Mouse (Mus musculus) liver, embryonic 15.5 days (tissue): Measurements from ENCODE around the gene Tpm3. TPM values are rescaled to one million over a fixed set of nuclear protein-coding genes. Genes with fewer than 3 reads are reported as not detected.

ENCODE experiments used
- ATAC-seq: fragments of 200-750 bp; cut with Nextera tagmentation; 2 replicates; pipeline ENCODE4 v1.8.0; 2017; ENCODE audit warnings: moderate number of reproducible peaks, mild to moderate bottlenecking, moderate library complexity; ENCODE audit not compliant: insufficient read depth
- H3K27ac ChIP-seq: fragments of 300-500 bp; sonication (generic); replicated peaks from 2 replicates; pipeline ENCODE4 v1.5.1; 2015; ENCODE audit warnings: mild to moderate bottlenecking, inconsistent platforms
- H3K27me3 ChIP-seq: fragments of 300-500 bp; sonication (generic); 2 replicates; pipeline ENCODE4 v1.6.1; 2015; ENCODE audit warnings: mild to moderate bottlenecking, inconsistent platforms
- H3K36me3 ChIP-seq: fragments of 300-500 bp; sonication (generic); replicated peaks from 2 replicates; pipeline ENCODE4 v1.6.1; 2015; ENCODE audit warnings: moderate library complexity, mild to moderate bottlenecking, inconsistent platforms
- H3K4me1 ChIP-seq: fragments of 300-500 bp; sonication (generic); replicated peaks from 2 replicates; pipeline ENCODE4 v1.6.1; 2015; ENCODE audit warnings: inconsistent platforms
- H3K4me2 ChIP-seq: fragments of 300-500 bp; sonication (generic); 2 replicates; pipeline ENCODE4 v1.6.1; 2015; ENCODE audit warnings: moderate library complexity, mild to moderate bottlenecking, inconsistent platforms
- H3K4me3 ChIP-seq: fragments of 300-500 bp; sonication (generic); replicated peaks from 2 replicates; pipeline ENCODE4 v1.5.1; 2015; ENCODE audit warnings: mild to moderate bottlenecking, inconsistent platforms
- H3K9ac ChIP-seq: fragments of 300-500 bp; sonication (generic); 2 replicates; pipeline ENCODE4 v1.6.1; 2015; ENCODE audit warnings: moderate library complexity, mild to moderate bottlenecking, inconsistent platforms
- H3K9me3 ChIP-seq: fragments of 300-500 bp; sonication (generic); replicated peaks from 2 replicates; pipeline ENCODE4 v1.6.1; 2016; ENCODE audit warnings: inconsistent platforms
- WGBS: fragments of 180-500 bp; shearing (Covaris S2); methylation state at CpG from one replicate; pipeline ENCODE4 v1.1.7; 2015; ENCODE audit warnings: mixed read lengths; ENCODE audit not compliant: insufficient replicate concordance; 5-methylcytosine and 5-hydroxymethylcytosine counted together
- polyA plus RNA-seq: library from polyadenylated mRNA; unstranded; fragments of >200 nt; fragmentation: Nextera tagmentation; extraction: Ambion mirVana; gene quantifications from 2 replicates; pipeline ENCODE4 v1.2.1, GENCODE M21; 2015

The Tpm3 gene
- polyA plus RNA-seq = 185 and 190 TPM in 2 replicates

DNA sequence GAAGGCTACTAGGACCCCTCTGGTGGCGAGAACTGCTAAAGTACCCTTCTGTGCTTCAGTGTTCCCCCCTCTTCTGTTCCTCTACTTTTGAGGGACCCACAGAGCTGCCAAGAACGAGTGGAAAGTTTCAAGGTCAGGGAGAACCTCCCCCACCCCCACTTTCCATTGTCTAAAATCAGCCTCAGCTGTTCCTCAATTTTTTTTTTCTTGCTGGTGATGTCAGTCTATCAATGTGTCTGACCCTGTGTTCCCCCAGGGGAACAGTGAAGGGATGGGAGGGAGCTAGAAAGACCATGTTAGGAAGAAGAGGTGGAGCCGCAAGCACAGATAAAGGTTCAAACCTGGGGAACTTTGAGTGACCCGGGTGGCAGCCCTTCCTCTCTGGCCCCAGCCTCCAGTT is at the start of gene Tpm3:
Tpm3 (plus strand) TSS at position 356 of the 400 bp plus-strand sequence.
- 42% methylated on average over 4 of the region's 4 CpGs for WGBS
- no peaks in the 10 kb centered on the region for H3K36me3 ChIP-seq
- H3K4me2 ChIP-seq = no peak within 1 kb of the TSS
- H3K27ac ChIP-seq = no peak within 1 kb of the TSS
- no peak for ATAC-seq
- H3K27me3 ChIP-seq = peaks cover 4% of the 10 kb centered on the region; the same call in 1 of the 2 replicates
- H3K9me3 ChIP-seq = no peaks in the 10 kb centered on the region
- H3K4me3 ChIP-seq = no peak within 1 kb of the TSS
- H3K4me1 ChIP-seq = peaks cover 5% of the 10 kb centered on the region
- H3K9ac ChIP-seq = no peak within 1 kb of the TSS

DNA sequence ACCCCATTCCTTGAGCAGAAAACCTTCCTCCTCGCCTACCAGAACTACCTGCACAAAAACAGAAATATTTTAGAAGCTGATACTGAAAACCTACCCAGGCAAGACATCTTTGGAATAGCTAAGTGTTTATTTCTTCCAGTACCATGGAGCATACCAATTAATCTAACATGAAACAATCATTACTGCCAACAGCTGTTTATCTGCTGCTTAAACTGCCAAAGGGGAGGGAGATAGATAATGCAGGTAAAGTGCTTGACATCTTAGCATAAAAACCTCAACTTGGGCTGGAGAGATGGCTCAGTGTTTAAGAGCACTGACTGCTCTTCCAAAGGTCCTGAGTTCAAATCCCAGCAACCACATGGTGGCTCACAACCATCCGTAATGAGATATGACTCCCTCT is 37.8 kb upstream of the Tpm3 start:
- Histone ChIP-seq H3K27me3 (no peaks in the 10 kb centered on the region), H3K4me1 (no peaks in the 10 kb centered on the region), H3K4me2 (no peak overlapping the region), H3K9ac (no peak overlapping the region), H3K36me3 (peaks cover 85% of the 10 kb centered on the region), H3K9me3 (no peaks in the 10 kb centered on the region), H3K27ac (no peak overlapping the region), H3K4me3 (no peak overlapping the region)
- 71% methylated on average over 2 of the region's 2 CpGs for WGBS
- no peak for ATAC-seq

DNA sequence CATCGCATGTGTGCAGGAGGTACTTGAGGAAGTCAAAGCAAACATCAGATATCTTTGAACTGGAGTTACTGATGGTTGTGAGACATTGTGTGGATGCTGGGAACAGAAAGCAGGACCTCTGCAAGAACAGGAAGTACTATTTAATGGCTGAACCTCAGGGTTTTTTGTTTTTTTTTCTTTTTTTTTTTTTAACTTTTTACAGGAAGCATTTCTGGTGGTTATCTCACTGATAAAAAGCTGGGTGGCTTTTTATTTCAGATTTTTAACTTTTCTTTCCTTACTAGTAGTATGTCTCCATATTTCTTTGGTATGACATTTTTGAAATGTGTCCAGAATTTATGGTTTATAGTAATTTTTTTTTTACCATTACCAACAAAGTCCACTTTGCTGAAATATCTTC is 36.2 kb upstream of the Tpm3 start:
- Histone ChIP-seq H3K4me3 (no peak overlapping the region), H3K4me1 (no peaks in the 10 kb centered on the region), H3K9me3 (no peaks in the 10 kb centered on the region), H3K4me2 (no peak overlapping the region), H3K27ac (no peak overlapping the region; the same call in 1 of the 2 replicates), H3K36me3 (peaks cover 83% of the 10 kb centered on the region), H3K9ac (no peak overlapping the region), H3K27me3 (no peaks in the 10 kb centered on the region)
- no peak for ATAC-seq
- 84% methylated on average over 1 of the region's 1 CpGs for WGBS

DNA sequence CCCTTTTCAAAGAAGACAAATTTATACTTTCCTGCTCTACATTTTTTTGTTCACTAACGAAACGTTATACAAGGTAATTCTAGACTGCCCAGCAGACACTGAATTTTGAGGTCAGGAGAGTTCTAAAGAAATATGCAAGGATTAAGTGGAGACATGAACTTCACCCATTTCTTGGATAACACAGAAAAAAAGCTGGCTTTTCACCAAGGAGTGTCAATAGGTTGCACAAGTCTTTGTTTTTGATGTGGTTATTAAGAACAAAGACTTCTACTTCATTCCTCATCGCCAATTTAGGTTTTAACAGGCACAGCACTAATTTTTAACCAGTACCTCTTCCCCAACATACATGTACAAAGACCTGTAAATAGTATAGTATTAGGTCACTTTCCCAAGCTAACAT is 22.8 kb upstream of the Tpm3 start:
- Histone ChIP-seq H3K9me3 (no peaks in the 10 kb centered on the region), H3K4me1 (peaks cover 24% of the 10 kb centered on the region), H3K4me2 (no peak overlapping the region; the same call in 1 of the 2 replicates), H3K27me3 (no peaks in the 10 kb centered on the region), H3K9ac (no peak overlapping the region), H3K36me3 (peaks cover 29% of the 10 kb centered on the region), H3K27ac (no peak overlapping the region), H3K4me3 (no peak overlapping the region)
- no peak for ATAC-seq
- WGBS = 74% methylated on average over 3 of the region's 3 CpGs

DNA sequence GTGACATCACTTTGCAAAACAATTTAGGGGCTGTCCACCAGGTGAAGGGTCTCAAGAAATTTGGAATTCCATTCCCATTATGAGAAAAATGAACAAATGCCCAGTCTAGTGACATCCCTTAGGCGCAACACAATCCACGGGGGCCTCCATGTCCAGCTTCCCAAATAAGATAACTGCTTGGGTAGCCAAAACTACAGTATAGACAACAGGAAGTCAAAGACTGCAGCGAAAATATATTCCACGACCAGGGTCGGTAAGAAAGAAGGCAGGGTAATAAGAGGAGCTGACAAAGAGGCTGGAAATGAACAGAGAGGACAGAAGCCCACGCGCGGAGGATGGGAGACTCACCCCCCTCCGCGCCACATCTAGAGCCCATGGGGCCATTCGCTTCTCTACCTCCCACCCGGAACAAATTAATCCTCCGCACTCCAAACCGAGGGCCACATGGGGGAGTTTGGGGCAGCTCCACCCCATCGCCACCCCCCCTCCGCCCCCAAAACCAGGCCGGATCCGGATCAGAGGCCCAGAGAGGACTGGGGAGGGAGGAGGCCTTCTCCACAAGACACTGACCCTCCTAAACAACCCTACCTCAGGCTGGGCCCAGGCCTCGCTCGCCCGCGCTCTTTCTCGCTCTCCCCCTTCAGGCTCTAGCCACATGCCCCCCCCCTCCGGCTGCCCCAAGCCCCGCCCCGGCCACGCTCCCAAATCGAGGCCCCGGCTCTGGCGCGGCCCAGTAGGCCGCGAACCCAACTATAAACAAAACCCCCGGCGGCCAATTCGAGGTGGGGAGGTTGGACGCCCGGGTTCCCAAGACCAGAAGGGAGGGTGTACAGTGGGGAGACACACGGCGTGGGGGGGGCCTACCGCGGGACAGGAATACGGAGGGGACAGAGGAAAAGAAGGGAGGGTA is 20.8 kb upstream of the Tpm3 start, which contains the start of gene 4933434E20Rik:
4933434E20Rik (plus strand) TSS at position 196 of the 910 bp plus-strand sequence.
- peak; percentile 66 for ATAC-seq
- under 1% methylated on average over 43 of the region's 43 CpGs for WGBS
- Histone ChIP-seq H3K36me3 (peaks cover 30% of the 10 kb centered on the region), H3K9ac (peak within 1 kb of the TSS; percentile 97), H3K4me1 (peaks cover 29% of the 10 kb centered on the region), H3K9me3 (no peaks in the 10 kb centered on the region), H3K4me2 (peak within 1 kb of the TSS; percentile 77), H3K27me3 (no peaks in the 10 kb centered on the region), H3K27ac (peak within 1 kb of the TSS; percentile 90), H3K4me3 (peak within 1 kb of the TSS; percentile 73)

DNA sequence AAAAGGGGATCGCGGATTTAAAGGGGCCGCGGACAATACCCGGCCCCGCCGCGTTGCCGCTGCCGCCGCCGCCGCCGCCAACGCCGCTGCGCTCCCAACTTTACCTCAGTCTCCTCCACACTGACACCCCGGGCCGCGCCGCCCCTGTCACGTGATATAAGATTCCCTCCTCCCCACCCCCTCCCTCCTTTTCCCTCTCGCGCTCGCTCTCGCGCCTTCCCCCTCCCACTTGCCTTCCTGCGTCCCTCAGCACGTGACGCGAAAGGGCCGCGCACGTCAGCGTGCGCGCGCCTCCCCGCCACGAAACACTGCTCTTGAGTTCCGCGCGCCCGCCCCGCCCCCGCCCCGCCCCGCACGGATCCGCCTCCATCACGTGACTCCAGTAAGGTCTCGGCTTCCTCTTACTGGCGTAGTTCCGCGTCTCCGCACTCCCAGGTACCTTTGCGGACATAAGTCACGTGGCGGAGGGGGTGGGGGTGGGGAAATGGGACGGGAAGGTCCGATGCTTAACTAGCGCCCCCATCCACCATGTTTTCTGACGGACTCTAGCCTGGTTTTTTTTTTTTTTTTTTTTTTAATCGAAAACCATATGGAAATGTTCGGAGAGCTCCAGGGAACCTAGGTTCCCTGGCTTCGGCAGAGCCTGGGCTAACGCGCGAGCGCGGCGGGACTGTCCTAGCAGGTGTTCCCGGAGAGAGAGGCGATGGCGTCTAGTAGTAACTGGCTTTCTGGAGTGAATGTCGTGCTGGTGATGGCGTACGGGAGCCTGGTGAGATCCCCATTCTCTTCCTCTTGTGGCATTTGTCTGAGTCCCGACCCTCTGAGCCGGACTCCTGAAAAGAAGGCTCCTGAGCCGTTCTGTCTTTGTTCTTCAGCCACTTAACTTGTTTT is 19.9 kb upstream of the Tpm3 start, which contains the start of gene Ubap2l:
Ubap2l (minus strand) TSS at position 278 of the 891 bp plus-strand sequence.
- peaks cover 30% of the 10 kb centered on the region for H3K36me3 ChIP-seq
- peaks cover 29% of the 10 kb centered on the region for H3K4me1 ChIP-seq
- peak within 1 kb of the TSS; percentile 97 for H3K9ac ChIP-seq
- no peaks in the 10 kb centered on the region for H3K27me3 ChIP-seq
- H3K27ac ChIP-seq = peak within 1 kb of the TSS; percentile 90
- under 1% methylated on average over 80 of the region's 81 CpGs for WGBS
- H3K4me2 ChIP-seq = peak within 1 kb of the TSS; percentile 87
- H3K9me3 ChIP-seq = no peaks in the 10 kb centered on the region
- ATAC-seq = peak; percentile 87
- H3K4me3 ChIP-seq = peak within 1 kb of the TSS; percentile 73

DNA sequence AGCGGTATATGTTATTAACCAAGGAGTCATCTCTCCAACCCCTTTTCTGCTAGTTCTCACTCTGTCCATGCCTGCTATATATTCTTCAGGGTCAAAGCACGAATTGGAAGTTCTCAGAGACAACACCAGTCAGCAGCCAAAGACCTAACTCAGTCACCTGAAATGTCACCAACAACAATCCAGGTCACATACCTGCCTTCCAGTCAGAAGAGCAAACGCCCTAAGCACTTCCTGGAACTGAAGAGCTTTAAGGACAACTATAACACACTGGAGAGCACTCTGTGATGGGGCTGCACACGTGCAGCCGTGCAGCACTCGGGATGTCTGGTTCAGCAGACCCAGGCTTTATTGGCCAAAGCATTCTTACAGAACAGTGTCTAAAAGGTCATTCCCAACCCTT is 10.9 kb upstream of the Tpm3 start:
- Histone ChIP-seq H3K36me3 (peaks cover 71% of the 10 kb centered on the region), H3K27ac (no peak overlapping the region), H3K4me1 (no peaks in the 10 kb centered on the region), H3K9ac (no peak overlapping the region), H3K27me3 (no peaks in the 10 kb centered on the region), H3K4me3 (no peak overlapping the region), H3K4me2 (no peak overlapping the region), H3K9me3 (no peaks in the 10 kb centered on the region)
- WGBS = 79% methylated on average over 6 of the region's 6 CpGs
- ATAC-seq = no peak

DNA sequence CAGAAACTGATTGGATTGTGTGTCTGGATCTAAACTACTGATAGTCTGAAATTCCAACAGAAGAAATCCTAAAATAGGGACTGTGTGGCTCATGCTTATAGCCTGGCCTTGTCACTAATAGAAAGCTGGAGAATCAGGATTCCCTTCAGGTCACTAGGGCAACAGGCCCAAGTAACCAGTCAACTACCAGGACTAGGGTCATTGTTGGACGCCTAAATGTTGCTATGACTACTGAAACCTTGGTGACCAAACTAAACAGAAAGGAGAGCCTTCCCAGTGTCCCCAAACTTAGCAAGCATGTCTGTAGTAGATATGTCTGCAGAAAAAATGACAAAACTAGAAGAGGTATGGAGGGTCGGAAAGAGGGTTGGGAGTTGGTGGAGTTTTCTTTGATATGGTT is 9.9 kb upstream of the Tpm3 start:
- Histone ChIP-seq H3K27ac (no peak overlapping the region), H3K4me2 (no peak overlapping the region), H3K36me3 (peaks cover 61% of the 10 kb centered on the region), H3K27me3 (no peaks in the 10 kb centered on the region), H3K4me3 (no peak overlapping the region), H3K9ac (no peak overlapping the region), H3K9me3 (no peaks in the 10 kb centered on the region), H3K4me1 (no peaks in the 10 kb centered on the region)
- ATAC-seq = no peak
- 55% methylated on average over 2 of the region's 2 CpGs for WGBS

DNA sequence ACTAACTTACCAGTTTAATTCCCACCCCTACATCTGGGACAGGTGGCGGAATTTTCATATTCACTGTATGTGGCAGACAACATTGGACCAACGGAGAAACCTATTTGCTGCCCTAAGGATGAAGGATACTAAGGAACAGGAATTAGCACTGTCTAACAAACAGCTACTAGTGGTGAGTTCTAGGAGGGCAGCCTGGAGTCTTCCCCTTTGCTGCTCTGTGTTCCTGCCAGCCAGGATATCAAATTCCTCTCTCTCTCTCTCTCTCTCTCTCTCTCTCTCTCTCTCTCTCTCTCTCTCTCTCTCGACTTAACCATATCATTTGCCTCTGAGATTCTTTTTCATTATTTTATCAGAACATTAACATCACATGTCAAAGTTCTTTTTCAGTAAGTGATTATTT is 8.1 kb upstream of the Tpm3 start:
- H3K9ac ChIP-seq = no peak overlapping the region
- 61% methylated on average over 3 of the region's 3 CpGs for WGBS
- H3K36me3 ChIP-seq = peaks cover 49% of the 10 kb centered on the region
- no peak overlapping the region for H3K4me3 ChIP-seq
- ATAC-seq = no peak
- no peaks in the 10 kb centered on the region for H3K27me3 ChIP-seq
- no peak overlapping the region for H3K4me2 ChIP-seq
- no peaks in the 10 kb centered on the region for H3K9me3 ChIP-seq
- H3K27ac ChIP-seq = no peak overlapping the region
- no peaks in the 10 kb centered on the region for H3K4me1 ChIP-seq

DNA sequence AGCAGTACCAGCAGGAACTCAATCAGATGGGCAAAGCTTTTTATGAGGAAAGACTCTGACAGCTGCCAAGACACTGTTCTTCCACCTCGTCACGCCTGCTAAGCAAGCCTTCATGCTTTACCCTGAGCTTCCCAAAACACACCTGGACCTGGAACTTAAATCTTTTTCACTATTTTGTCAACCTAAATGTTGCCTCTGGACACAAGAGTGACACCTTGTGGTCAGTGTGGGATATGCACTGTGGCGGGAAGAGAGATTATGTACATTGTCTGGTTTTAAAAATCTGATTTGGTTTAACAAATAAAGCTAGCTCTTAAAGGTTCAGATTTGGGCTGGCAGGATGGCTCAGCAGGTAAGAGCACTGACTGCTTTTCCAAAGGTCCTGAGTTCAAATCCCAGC is 6.9 kb upstream of the Tpm3 start:
- Histone ChIP-seq H3K9ac (no peak overlapping the region), H3K9me3 (no peaks in the 10 kb centered on the region), H3K4me2 (no peak overlapping the region), H3K4me3 (no peak overlapping the region), H3K27ac (no peak overlapping the region), H3K36me3 (peaks cover 40% of the 10 kb centered on the region), H3K27me3 (no peaks in the 10 kb centered on the region), H3K4me1 (no peaks in the 10 kb centered on the region; the same call in 1 of the 2 replicates)
- WGBS = 39% methylated on average over 3 of the region's 3 CpGs
- no peak for ATAC-seq

DNA sequence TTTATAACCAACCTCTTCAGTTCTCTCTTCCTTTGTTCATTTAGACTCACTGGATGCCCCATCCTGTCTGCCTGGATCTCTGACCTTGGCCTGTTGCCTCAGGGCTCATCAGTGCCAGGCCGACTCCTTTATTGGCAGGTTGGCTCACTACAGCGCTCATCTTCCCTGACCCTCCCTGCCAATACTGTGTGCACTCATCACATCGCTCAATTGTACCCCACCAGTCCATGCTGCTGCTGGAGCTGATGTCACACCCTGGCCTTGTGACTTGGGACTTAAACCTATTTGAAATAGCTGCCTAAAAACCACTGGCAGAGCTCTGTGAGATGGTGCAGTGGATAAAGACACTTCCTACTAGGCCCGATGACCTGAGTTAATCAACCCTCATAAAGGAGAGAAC is 4.6 kb upstream of the Tpm3 start:
- no peaks in the 10 kb centered on the region; the same call in 1 of the 2 replicates for H3K4me1 ChIP-seq
- 78% methylated on average over 4 of the region's 4 CpGs for WGBS
- H3K27me3 ChIP-seq = no peaks in the 10 kb centered on the region
- no peaks in the 10 kb centered on the region for H3K9me3 ChIP-seq
- no peak overlapping the region for H3K4me2 ChIP-seq
- H3K4me3 ChIP-seq = no peak overlapping the region
- peaks cover 19% of the 10 kb centered on the region for H3K36me3 ChIP-seq
- H3K9ac ChIP-seq = no peak overlapping the region
- no peak overlapping the region for H3K27ac ChIP-seq
- no peak for ATAC-seq
